Mouse (Mus musculus) left cerebral cortex, postnatal 14 days (tissue): Measurements from ENCODE around the gene Tab3. TPM values are rescaled to one million over a fixed set of nuclear protein-coding genes. Genes with fewer than 3 reads are reported as not detected.
A peak's percentile ranks its signal among the peaks of the same experiment; 100 is the strongest.

ENCODE experiments used
- DNase-seq, 2 experiments: peaks; one replicate each; pipeline ENCODE4 v3.0.0; 2021 to 2022; ENCODE audit warnings: low spot score in 2 of 2, mixed read lengths in 1 of 2
- intact Hi-C: fragments of 180-260 bp; cut with DNase I; formaldehyde crosslinking; loops from one replicate; pipeline ENCODE4 v1.15.1; 2025
- long read RNA-seq, 2 experiments: library from polyadenylated mRNA; stranded (forward); transcript quantifications; one replicate each; pipeline ENCODE4 v2.0.0; 2021
- microRNA-seq, 2 experiments: library from miRNA; unstranded; fragments of <30 nt; microRNA quantifications; one replicate each; pipeline ENCODE4 v1.2.0; 2022
- total RNA-seq, 2 experiments: library from RNA; stranded (reverse); gene quantifications; 2 replicates each; pipeline ENCODE4 v1.2.3; 2021

Tab3 gene
- 10 to 100 TPM; 14.3 to 14.6 TPM for total RNA-seq
- long read RNA-seq, experiment 1, partial matches to known transcripts, result 0 of 5 reads
- long read RNA-seq, experiment 1, other reads (novel, unspliced or antisense), result 5 of 5 reads
- long read RNA-seq, experiment 2, partial matches to known transcripts, result 1 of 2 reads
- long read RNA-seq, experiment 2, other reads (novel, unspliced or antisense), result 1 of 2 reads

DNA sequence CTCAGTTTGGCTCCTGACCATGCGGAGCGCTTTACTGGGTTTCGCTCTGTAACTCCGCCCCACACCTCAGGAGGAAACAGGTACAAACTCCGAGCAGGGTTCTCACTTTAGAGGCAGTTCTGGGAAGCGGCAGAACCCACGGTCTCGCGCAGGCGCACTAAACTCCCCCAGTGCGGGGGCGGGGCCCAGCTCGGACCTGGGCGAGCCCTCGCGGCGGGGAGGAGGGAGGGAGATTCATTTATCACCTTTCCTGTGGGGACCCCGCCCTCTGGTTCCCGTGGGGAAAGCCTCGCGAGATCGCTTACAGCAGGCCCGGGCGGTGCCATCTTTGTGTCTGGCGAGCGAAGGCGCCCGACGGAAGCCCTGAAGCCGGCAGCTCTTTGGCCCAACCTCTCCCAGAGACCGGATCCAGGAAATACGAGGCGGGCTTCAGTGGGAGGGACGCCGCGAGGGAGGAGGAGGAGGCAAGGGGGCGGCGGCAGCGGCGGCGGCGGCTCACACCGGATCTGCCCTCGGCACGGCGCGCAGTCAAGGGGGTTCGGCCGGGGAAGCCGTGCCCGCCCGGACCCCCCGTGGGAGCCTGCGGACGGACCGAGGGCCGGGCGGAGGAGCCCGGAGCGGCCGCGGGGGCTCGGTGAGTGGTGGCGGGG is at the start of gene Tab3:
Tab3 (plus strand) TSS at position 491 of the 650 bp plus-strand sequence.
- peak; percentile 91 to 93 for DNase-seq
- intact Hi-C loops, result no loop called here

DNA sequence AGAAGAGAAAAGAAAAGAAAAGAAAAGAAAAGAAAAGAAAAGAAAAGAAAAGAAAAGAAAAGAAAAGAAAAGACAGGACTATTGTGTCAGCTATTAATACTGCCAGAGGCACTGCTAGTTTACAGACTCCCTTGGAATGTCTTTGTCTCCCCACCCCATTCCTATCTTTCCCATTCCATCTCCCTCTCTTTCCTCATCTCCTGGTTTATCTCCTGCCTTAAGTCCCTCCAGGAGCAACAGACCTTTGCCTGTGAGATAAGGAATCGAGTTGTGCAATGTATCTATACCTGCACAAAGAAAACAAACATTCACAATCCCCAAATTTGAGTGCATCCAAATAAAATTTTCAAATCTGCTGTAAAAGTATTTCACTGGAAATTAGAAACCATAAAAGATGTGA is 48.3 kb upstream of the Tab3 start:
- no peak for DNase-seq
- intact Hi-C loops, result no loop called here

DNA sequence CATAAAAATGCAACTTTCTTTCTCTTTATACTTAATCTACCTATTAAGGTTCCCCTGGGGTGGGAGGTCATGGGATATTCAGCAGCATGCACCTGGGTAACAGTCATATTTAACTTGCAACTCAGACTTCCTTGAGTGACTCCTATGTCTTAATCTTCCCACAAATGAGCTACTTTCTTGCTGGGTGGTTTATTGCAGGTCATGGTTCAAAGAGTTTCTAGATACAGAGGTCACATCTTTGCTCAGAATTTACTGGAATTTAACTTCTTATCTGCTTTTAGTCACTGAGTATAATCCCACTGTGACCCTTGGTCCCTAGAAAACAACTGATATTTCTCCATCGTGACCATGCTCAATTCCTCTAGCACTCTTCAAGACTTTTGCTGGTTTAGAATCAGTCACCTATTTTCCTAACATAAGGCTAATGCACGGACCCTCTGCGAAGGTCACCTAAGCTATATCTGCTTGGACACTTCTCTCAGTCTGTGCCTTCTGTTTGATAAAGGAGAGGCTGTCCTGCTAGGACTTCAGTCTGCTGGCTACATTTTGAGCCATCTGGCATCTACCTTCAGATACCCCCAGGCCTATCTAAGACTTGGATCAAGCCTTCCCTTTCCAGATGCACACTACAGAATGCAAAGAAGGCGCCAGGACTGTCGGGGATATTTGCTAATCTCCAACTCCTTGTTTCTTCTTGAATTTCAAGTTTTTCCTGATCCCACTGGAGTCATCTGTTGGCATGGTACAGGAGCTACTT is 47.4 kb upstream of the Tab3 start:
- intact Hi-C loops, result no loop called here
- DNase-seq, result no peak

DNA sequence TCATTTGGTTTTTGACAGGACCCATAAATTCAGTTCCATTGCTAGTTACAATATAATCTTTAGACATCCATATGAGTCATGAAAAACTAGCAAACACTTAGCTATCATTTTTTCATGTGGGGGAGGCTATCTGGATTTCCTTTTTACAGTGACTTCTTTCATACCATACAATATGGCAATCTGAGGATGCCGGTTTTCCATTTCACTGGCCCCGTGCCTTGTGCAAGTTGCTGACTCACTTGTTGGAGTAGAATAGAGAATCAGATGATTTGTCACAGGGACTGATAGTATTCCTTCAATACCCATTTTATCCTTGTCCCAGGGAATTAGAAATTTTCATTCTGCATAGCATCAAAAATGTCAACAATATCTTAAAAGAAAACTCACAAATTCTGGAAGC is 14.9 kb upstream of the Tab3 start:
- DNase-seq, result peak in 1 of 2 experiments; percentile 3
- intact Hi-C loops, result no loop called here

DNA sequence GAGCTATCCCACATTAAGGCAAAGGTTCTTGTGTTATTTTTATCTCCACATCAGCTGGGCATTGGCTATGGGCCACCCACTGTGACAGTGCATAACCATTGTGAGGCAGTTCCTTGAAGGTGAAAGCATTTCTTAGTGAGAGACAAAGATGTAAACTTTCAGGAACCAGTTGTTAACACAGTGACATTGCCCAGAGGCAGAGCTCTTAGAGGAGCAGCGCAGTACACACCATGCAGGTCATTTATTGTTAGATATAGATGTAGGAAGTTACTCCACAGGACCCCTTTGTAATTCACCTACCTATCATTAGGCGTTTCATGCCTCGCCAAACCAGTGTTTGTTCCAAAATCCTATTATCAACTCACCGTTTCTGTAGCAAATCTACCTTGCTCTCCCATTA is 7.6 kb upstream of the Tab3 start:
- DNase-seq, result no peak
- intact Hi-C loops, result no loop called here

DNA sequence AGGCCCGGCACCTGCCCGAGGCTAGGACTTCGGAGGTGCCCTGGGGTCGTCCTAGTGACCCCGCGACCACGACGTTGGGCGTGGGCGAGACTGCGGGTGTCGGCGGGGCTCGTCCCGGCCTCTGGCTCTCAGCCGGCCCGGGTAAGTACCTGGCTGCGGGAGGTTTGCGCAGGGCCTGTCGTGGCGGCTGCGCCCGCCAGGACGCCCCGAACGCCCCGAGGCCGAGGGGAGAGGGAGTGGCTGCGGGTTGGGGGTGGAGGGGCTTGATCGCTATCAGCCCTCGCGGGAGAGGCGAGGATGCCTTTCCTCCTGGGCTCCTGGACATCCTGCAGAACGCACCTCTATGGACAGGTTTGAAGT is 340 bp downstream of the Tab3 start:
- DNase-seq, result no peak
- intact Hi-C loops, result no loop called here

DNA sequence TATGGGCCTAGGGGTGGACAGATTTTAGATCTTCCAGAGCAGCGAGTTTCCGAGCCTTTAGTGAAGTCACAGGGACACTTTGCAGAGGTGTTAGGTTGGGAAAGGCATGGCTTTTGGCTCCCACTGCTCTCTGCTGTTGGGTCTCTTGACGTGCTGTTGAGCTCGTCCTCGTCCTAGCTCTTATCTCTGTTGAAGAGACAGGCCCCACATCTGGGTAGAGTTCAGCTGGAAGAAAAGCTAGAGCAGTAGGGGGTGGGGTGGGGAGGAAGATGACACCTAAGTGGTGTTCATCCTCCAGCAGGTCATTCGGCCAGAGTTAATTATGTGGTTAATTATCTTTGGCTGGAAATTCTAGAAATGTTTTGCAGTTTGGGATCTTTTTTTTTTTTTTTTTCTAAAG is 2.5 kb downstream of the Tab3 start:
- intact Hi-C loops, result no loop called here
- no peak for DNase-seq

DNA sequence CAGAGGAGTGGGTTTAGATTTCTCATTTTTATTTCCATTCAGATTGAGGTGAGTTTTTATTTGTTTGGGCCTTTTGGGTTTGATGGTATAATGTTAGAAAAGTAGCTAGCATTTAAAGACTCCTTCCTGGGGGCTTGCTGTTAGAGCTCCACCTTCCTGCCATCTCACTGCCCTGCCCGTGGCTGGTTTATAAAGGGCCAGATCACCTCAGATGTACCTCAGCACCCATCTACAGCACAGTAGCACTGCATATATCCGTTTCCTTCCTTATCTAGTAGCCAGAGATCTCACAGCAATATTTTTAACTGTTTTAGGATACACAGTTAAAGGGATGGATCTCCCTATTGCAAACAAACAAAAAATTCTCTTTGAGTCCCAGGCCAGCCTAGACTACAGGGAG is 6.9 kb downstream of the Tab3 start:
- DNase-seq, result no peak
- intact Hi-C loops, result no loop called here

DNA sequence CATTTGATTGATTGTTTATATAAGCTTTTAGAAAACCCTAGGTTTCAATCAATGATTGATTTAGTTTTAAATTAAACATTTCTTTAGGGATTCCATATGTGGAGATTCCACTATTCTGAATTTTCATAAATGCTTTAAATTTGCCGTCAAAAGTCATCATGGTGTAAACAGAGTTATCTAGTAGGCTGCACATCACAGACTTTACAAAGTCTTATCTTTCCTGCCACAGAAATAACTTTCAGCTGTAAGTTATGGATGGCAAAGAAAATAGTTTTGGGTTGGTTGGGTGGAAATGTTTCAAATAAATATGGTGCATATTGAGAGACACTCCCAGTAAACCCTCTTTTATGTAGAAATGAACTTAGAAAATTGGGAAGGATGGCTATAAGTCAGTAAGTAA is 8.7 kb downstream of the Tab3 start:
- no peak for DNase-seq
- intact Hi-C loops, result no loop called here

DNA sequence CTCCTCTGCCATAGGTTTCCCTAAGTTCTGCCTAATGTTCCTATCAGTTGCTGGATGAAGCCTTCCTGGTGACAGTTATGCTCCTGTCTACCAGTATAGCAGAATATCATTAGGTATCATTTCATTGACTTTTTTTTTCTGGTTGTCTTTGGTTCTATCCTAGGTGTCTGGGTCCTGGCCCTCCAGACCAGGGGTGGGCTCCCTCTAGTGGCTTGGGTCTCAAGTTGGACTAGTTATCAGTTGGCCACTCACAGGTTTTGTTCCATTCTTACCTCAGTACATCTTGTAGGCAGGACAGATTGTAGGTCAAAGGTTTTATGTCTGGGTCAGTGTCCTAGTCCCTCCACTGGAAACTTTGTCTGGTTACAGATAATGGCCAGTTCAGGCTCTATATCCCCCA is 11.8 kb downstream of the Tab3 start:
- no peak for DNase-seq
- intact Hi-C loops, result no loop called here

DNA sequence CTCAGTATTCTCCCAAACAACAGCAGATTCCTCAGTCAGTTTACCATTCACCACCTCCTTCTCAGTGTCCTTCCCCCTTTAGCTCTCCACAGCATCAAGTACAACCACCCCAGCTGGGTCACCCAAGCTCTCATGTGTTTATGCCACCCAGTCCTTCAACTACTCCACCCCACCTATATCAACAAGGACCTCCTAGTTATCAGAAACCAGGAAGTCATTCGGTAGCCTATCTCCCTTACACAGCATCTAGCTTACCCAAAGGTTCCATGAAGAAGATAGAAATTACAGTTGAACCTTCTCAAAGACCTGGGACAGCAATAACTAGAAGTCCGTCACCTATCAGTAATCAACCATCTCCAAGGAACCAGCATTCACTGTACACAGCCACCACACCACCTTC is 40.9 kb downstream of the Tab3 start:
- DNase-seq, result no peak
- intact Hi-C loops, result no loop called here

DNA sequence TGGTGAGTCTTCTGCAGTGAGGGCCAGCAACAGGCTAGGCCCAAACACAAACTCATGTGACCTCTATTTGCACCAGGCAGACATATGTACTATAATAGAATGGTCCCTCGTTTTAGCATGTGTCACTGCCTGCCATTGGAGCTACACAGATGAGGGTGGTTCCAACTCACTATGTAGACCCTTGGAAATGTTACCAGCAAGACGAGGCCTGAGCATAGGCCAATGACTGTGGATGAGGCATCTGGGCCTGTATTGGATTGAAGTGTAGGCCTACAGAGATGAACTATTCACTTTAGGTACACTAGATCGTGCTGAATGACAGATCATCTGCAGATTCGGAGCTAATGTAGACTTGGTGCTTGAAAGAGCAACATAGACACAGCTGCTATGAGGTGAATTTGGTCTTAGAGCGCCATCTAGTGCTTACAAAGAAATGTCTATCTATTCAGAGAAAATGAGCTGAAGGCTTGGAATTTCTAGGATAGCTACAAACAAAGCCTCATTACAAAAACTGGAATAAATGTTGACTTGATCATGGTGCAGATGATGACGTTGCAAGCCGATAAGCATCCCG is 72.5 kb downstream of the Tab3 start:
- intact Hi-C loops, result loop anchor here (5.0 kb wide), 1 partner anchor 149 kb away; no protein-coding TSS in a partner anchor
- peak; percentile 30 to 55 for DNase-seq

DNA sequence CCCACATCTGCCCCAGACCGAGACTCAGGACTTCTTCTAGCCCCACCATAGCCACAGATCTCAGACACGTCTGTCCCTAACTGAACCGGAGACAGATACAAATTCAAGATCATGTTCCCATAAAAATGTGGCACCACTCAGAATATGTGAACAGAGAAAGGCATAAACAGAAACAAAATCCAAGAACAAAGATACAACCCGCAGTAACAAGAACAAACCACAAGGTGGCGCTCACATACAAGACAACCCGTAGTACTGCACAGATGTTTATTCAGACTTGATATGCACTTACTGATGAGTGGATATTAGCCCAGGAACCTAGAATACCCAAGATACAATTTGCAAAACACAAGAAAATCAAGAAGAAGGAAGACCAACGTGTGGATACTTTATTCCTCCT is 103.0 kb downstream of the Tab3 start:
- intact Hi-C loops, result loop anchor here (5.0 kb wide), 2 partner anchors 200 to 240 kb away; no protein-coding TSS in a partner anchor
- DNase-seq, result peak; percentile 45 to 55

DNA sequence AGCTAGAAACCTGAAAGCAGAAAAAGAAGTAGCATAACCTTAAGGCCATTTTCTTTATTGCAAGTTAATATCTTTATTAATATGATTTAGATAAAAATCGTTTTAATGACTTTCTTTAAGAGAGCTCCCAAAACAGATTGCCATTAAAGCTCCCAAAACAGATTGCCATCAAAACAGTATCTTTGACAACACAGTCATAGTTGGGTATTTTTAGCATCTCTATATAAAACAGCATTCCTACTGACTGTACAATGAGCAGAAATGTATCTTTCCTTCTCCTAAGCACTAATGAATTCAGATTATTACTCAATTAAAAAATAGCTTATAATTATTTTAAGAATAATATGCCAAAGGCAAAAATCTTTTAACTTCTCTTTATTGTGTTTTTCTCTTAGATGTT is 108.3 kb downstream of the Tab3 start:
- no peak for DNase-seq
- intact Hi-C loops, result no loop called here

DNA sequence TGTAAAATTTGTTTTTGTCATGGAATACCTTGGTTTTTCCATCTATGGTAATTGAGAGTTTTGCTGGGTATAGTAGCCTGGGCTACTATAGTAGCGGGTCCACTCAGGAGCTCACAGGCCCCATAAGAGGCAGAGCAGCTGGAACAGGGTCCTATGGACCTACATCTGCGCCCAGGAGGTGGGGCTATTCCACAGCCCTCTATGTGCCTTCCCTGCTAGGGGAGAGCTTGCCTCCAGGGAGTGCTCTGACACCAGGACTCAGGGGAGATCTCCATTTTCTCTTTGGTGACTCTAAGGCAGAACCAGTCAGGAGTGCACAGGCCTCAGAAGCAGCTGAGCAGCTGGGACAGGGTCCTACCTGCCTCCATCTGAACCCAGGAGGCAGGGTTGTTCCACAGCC is 109.9 kb downstream of the Tab3 start:
- intact Hi-C loops, result no loop called here
- no peak for DNase-seq

Small RNA genes within 50 kb of the gene (microRNA-seq; reads per million reads assigned to microRNA genes)
- 0 reads per million in 2 experiments for gene Gm44378

Other genes with a start within 250 kb of the Tab3 start
- 10 to 100 TPM; 22.7 to 29.2 TPM for gene Gk, start 202.8 kb downstream of the Tab3 start, total RNA-seq